Mouse (Mus musculus) lung, embryonic 15.5 days (tissue): ENCODE measurements at regions not wholly inside any gene's neighbourhood (a gene's known extent, or its start where the extent isn't known, plus 50 kb on each side); places are given as distances from the start of the nearest gene placed in this dataset.

Source experiments
- ATAC-seq: fragments of 200-750 bp; cut with Nextera tagmentation; 2 replicates; pipeline ENCODE4 v1.8.0; 2017; ENCODE audit warnings: moderate number of reproducible peaks, borderline replicate concordance; ENCODE audit not compliant: low FRiP score, low TSS enrichment; ENCODE audit errors: extremely low read depth
- H3K27ac ChIP-seq: fragments of 300-500 bp; sonication (generic); 2 replicates; pipeline ENCODE4 v1.5.1; 2015; ENCODE audit warnings: moderate library complexity, mild to moderate bottlenecking, inconsistent platforms
- H3K27me3 ChIP-seq: fragments of 300-500 bp; sonication (generic); 2 replicates; pipeline ENCODE4 v1.6.1; 2015; ENCODE audit warnings: inconsistent platforms
- H3K36me3 ChIP-seq: fragments of 300-500 bp; sonication (generic); 2 replicates; pipeline ENCODE4 v1.6.1; 2015; ENCODE audit warnings: inconsistent platforms
- H3K4me1 ChIP-seq: fragments of 300-500 bp; sonication (generic); 2 replicates; pipeline ENCODE4 v1.6.1; 2015; ENCODE audit warnings: inconsistent platforms
- H3K4me2 ChIP-seq: fragments of 300-500 bp; sonication (generic); 2 replicates; pipeline ENCODE4 v1.6.1; 2015; ENCODE audit warnings: inconsistent platforms, mild to moderate bottlenecking, moderate library complexity
- H3K4me3 ChIP-seq: fragments of 300-500 bp; sonication (generic); 2 replicates; pipeline ENCODE4 v1.5.1; 2015; ENCODE audit warnings: mild to moderate bottlenecking, inconsistent platforms
- H3K9ac ChIP-seq: fragments of 300-500 bp; sonication (generic); 2 replicates; pipeline ENCODE4 v1.6.1; 2015; ENCODE audit warnings: inconsistent platforms
- H3K9me3 ChIP-seq: fragments of 300-500 bp; sonication (generic); 2 replicates; pipeline ENCODE4 v1.6.1; 2016; ENCODE audit warnings: inconsistent platforms
- WGBS: fragments of 180-500 bp; shearing (Covaris S2); methylation state at CpG from one replicate; pipeline ENCODE4 v1.1.7; 2015; 5-methylcytosine and 5-hydroxymethylcytosine counted together

- Histone ChIP-seq H3K36me3 (no peaks in the 10 kb centered on the region), H3K9me3 (no peaks in the 10 kb centered on the region), H3K4me3 (no peak overlapping the region), H3K27me3 (no peaks in the 10 kb centered on the region), H3K4me1 (no peaks in the 10 kb centered on the region), H3K4me2 (no peak overlapping the region), H3K9ac (no peak overlapping the region), H3K27ac (no peak overlapping the region)
- no peak for ATAC-seq
- WGBS: 80% methylated on average over 4 of the region's 4 CpGs
Measured at GRCm38 (mm10) chr11:90088473-90088872, 58.3 kb downstream of the Tmem100 start.

DNA sequence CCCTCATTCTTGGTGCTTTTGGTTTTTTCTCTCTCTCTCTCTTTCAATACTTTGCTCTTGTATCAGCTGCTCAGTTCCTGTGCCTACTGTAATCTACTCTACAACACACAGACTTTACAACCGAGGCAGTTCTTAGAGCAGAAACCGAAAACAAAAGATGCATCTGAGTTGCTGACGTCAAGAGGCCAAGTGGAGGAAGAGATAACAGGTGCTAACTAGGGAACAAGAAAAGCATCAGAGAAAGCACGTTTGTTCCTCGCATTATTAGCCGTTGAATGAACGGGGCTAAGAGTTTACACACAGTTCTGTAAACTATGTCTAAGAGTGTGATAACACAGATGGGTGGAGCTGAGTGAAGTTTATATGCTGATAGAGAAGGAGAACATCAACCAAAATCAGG is 63.9 kb downstream of the Tmem100 start:
- Histone ChIP-seq H3K9me3 (no peaks in the 10 kb centered on the region), H3K27ac (peak overlapping the region; percentile 54), H3K4me1 (peaks cover 22% of the 10 kb centered on the region), H3K4me3 (no peak overlapping the region), H3K9ac (no peak overlapping the region), H3K36me3 (no peaks in the 10 kb centered on the region), H3K27me3 (no peaks in the 10 kb centered on the region), H3K4me2 (no peak overlapping the region)
- WGBS: 38% methylated on average over 7 of the region's 7 CpGs
- no peak for ATAC-seq

GRCm38 (mm10) chr11:90094700-90095355 is 64.7 kb downstream of the Tmem100 start:
- 43% methylated on average over 7 of the region's 7 CpGs for WGBS
- H3K9ac ChIP-seq: no peak overlapping the region
- peak; percentile 86 for ATAC-seq
- peaks cover 29% of the 10 kb centered on the region for H3K4me1 ChIP-seq
- no peak overlapping the region for H3K4me3 ChIP-seq
- H3K27ac ChIP-seq: peak overlapping the region; percentile 54
- no peaks in the 10 kb centered on the region for H3K27me3 ChIP-seq
- no peak overlapping the region for H3K4me2 ChIP-seq
- H3K36me3 ChIP-seq: no peaks in the 10 kb centered on the region
- no peaks in the 10 kb centered on the region for H3K9me3 ChIP-seq

- ATAC-seq: no peak
- Histone ChIP-seq H3K27me3 (no peaks in the 10 kb centered on the region), H3K4me3 (no peak overlapping the region), H3K4me1 (peaks cover 30% of the 10 kb centered on the region), H3K27ac (peak overlapping the region; percentile 32; the same call in 1 of the 2 replicates), H3K4me2 (no peak overlapping the region), H3K36me3 (no peaks in the 10 kb centered on the region), H3K9me3 (no peaks in the 10 kb centered on the region), H3K9ac (no peak overlapping the region)
- WGBS: 73% methylated on average over 7 of the region's 7 CpGs
Measured at GRCm38 (mm10) chr11:90098471-90098870, 68.3 kb downstream of the Tmem100 start.

GRCm38 (mm10) chr11:90099178-90099577 is 69.0 kb downstream of the Tmem100 start:
- H3K4me1 ChIP-seq: peaks cover 24% of the 10 kb centered on the region
- no peaks in the 10 kb centered on the region for H3K36me3 ChIP-seq
- no peak overlapping the region for H3K4me3 ChIP-seq
- peak overlapping the region; percentile 32; the same call in 1 of the 2 replicates for H3K27ac ChIP-seq
- ATAC-seq: no peak; the same call in 1 of the 2 replicates
- 15% methylated on average over 1 of the region's 1 CpGs for WGBS
- no peak overlapping the region for H3K9ac ChIP-seq
- H3K27me3 ChIP-seq: no peaks in the 10 kb centered on the region
- H3K4me2 ChIP-seq: no peak overlapping the region
- no peaks in the 10 kb centered on the region for H3K9me3 ChIP-seq

DNA sequence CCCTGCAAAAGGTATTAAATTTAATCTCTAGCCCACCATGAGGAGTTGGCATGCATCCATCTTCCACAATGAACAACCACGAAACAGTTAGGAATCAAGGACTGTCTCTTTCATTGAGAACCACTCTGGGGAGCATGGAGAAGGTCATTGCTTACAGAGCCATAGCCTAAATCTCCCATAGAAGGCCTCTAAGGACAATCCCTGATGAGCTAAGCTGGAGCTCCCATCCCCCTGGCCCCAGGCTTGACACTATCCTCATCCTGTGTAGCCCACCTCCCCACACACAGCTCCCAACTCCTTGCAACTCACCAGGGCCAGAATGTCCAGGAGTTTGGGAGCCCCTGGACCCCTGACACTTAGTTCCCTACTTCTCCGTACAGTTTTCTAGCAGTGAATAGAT is 70.0 kb downstream of the Tmem100 start:
- Histone ChIP-seq H3K4me1 (peaks cover 15% of the 10 kb centered on the region; the same call in 1 of the 2 replicates), H3K27ac (no peak overlapping the region), H3K27me3 (no peaks in the 10 kb centered on the region), H3K4me3 (no peak overlapping the region), H3K9me3 (no peaks in the 10 kb centered on the region), H3K36me3 (no peaks in the 10 kb centered on the region), H3K9ac (no peak overlapping the region), H3K4me2 (no peak overlapping the region)
- 77% methylated on average over 2 of the region's 2 CpGs for WGBS
- ATAC-seq: no peak

DNA sequence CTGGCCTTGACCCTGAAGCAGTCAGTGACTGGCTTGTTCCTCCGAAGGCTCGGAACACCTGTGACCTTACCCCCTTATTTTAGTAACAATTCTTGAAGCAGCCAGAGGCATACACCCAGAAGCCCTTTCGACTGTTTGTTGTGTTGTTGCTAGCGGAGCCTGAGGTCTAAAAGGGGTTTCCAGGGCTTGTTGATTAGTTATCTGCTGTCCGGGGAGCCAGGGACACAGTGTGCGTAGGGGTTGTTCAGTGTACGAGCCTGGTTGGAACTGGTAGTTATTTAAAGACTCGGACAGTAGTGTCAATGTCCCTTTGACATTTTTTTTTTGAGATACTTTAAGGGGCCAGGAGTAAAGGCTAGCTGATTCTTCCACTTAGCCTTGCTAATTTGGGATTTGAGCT is 71.1 kb downstream of the Tmem100 start:
- Histone ChIP-seq H3K36me3 (no peaks in the 10 kb centered on the region), H3K4me3 (no peak overlapping the region), H3K4me1 (peaks cover 15% of the 10 kb centered on the region; the same call in 1 of the 2 replicates), H3K9me3 (no peaks in the 10 kb centered on the region), H3K4me2 (no peak overlapping the region), H3K27me3 (no peaks in the 10 kb centered on the region), H3K9ac (no peak overlapping the region), H3K27ac (no peak overlapping the region)
- 64% methylated on average over 8 of the region's 8 CpGs for WGBS
- no peak for ATAC-seq

GRCm38 (mm10) chr11:90106063-90106798 is 76.1 kb downstream of the Tmem100 start:
- 34% methylated on average over 12 of the region's 12 CpGs for WGBS
- Histone ChIP-seq H3K27ac (no peak overlapping the region), H3K4me3 (no peak overlapping the region), H3K4me2 (no peak overlapping the region), H3K27me3 (no peaks in the 10 kb centered on the region), H3K36me3 (no peaks in the 10 kb centered on the region), H3K9ac (no peak overlapping the region), H3K9me3 (no peaks in the 10 kb centered on the region), H3K4me1 (no peaks in the 10 kb centered on the region)
- ATAC-seq: no peak

- Histone ChIP-seq H3K9me3 (no peaks in the 10 kb centered on the region), H3K36me3 (no peaks in the 10 kb centered on the region), H3K4me3 (no peak overlapping the region), H3K27me3 (no peaks in the 10 kb centered on the region), H3K4me1 (no peaks in the 10 kb centered on the region), H3K4me2 (no peak overlapping the region), H3K27ac (no peak overlapping the region), H3K9ac (no peak overlapping the region)
- ATAC-seq: no peak
- WGBS: 65% methylated on average over 2 of the region's 2 CpGs
Measured at GRCm38 (mm10) chr11:90109681-90110111, 77.8 kb upstream of the Gm45716 start.

DNA sequence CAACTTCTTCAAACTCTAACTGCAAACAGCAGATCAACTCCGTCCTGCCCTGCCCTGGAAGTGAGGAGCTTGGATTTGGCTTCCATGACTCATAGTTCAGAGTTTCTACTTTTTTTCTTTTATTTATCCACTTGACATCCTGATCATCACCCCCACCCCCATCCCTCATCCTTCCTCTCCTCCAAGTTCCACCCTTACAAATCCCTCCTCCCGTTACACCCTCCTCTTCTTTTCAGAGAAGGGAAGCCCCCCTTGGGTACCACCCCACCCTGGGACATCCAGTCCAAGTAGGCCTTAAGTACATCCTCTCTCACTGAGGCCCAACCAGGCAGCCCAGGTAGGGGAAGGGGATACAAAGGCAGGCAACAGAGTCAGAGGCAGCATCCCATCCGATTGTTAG is 77.3 kb upstream of the Gm45716 start:
- H3K27ac ChIP-seq: no peak overlapping the region
- H3K9me3 ChIP-seq: no peaks in the 10 kb centered on the region
- no peak for ATAC-seq
- H3K36me3 ChIP-seq: no peaks in the 10 kb centered on the region
- H3K27me3 ChIP-seq: no peaks in the 10 kb centered on the region
- no peaks in the 10 kb centered on the region for H3K4me1 ChIP-seq
- H3K4me2 ChIP-seq: no peak overlapping the region
- WGBS: 70% methylated on average over 3 of the region's 3 CpGs
- no peak overlapping the region for H3K4me3 ChIP-seq
- H3K9ac ChIP-seq: no peak overlapping the region

GRCm38 (mm10) chr11:90112174-90112573 is 75.3 kb upstream of the Gm45716 start:
- WGBS: 78% methylated on average over 7 of the region's 7 CpGs
- Histone ChIP-seq H3K9ac (no peak overlapping the region), H3K27me3 (no peaks in the 10 kb centered on the region), H3K27ac (no peak overlapping the region), H3K4me3 (no peak overlapping the region), H3K4me2 (no peak overlapping the region), H3K4me1 (peaks cover 7% of the 10 kb centered on the region), H3K9me3 (no peaks in the 10 kb centered on the region), H3K36me3 (no peaks in the 10 kb centered on the region)
- no peak for ATAC-seq
